Mouse (Mus musculus) subcutaneous adipose tissue, adult 2 months (tissue): ENCODE data around the gene Gdf3. TPM values are rescaled to one million over a fixed set of nuclear protein-coding genes. Genes with fewer than 3 reads are reported as not detected.

Source experiments
- polyA plus RNA-seq: library from polyadenylated mRNA; depleted of rRNA; stranded (reverse); fragments of >200 nt; gene quantifications from 2 replicates; pipeline ENCODE4 v1.2.3, GENCODE M21; 2012; ENCODE audit warnings: low replicate concordance; rRNA removed

The Gdf3 gene
- polyA plus RNA-seq, result 0.11 and 0.58 TPM in 2 replicates

DNA sequence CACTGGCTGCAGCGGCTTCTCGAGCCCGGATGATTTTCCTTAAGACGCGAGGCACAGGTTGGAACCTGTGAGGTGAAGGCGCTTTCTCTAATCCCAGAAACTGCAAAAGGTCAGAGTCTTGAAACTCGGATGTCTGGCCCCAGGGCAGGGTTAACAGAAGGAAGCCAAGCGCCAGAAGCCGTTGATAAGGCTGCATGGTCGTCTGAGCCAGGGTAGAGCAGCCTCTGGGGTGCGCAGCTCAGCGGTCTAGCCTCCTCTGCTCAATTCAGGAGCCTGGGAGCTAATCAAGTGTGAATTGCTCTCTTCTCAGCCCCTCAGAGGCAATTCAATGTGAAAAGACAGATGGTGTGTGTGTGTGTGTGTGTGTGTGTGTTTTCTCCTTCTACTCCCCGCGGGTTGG is at the start of gene Gdf3:
Gene Gdf3, minus strand, starts transcription at position 317 of the 400 bp plus-strand sequence.

DNA sequence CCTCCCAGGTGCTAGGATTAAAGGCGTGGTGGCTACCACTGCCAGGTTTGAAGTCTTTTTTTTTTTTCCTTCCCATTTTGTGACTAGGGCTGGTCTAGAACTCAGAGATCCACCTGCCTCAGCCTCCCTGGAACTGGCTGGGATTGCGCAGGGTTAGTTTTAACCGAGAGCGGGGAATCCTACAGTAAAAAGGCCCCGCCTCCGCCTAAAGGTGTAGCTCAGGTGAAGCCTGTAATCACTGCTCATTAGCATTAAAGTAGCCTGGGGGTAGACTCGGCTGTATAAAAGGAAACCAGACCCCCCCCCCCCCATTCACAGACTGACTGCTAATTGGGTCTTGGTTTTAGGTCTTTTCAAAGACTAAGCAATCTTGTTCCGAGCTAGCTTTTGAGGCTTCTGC is 16.2 kb upstream of the Gdf3 start, which contains the start of gene Dppa3:
Gene Dppa3, plus strand, starts transcription at position 301 of the 400 bp plus-strand sequence.

DNA sequence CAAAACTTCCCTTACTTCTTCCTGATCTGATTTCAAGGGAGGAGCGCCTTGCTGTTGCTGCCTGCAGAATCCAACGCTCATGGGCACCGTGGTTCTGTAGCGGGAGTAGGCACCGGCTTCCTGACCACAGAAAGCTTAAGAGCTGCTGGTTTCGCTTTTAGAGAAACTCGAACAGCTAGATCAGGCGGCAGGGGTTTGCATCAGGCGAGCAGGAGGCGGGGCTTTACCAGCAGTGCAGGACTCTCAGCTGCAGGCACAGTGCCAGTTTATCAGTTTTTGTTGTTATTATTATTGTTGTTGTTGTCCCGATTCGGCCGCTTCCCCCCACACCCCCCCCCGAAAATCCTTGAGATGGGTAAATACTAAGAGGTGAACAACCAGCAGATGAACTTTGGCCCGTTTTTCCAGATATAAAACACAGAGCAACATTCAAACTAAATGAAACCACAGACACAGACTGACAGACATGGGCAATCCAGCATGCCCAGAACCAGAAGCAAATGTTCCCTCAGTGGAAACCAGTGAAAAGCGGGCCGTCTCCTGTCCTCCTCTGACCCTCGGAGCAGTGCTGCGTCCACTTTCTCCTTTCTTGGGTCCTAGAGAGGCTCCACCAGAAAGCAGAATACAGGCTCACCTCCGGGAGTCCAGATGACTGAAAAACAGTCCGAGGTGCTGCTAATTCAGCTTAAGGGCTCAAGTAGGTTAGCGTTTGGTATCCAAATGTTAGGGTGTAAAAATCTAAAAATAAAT is 7.5 kb downstream of the Gdf3 start, which contains the start of gene Apobec1:
Gene Apobec1, minus strand, starts transcription at position 203 of the 750 bp plus-strand sequence.

Other genes with a start within 250 kb of the Gdf3 start
- 0.11 and 0.49 TPM in 2 replicates for gene Rimklb, start 111.3 kb downstream of the Gdf3 start, polyA plus RNA-seq
- gene Mfap5, start 104.2 kb downstream of the Gdf3 start, polyA plus RNA-seq, result 392 and 474 TPM in 2 replicates
- gene Aicda, start 56.3 kb downstream of the Gdf3 start, polyA plus RNA-seq, result not detected in 2 replicates
- gene Apobec1, start 7.6 kb downstream of the Gdf3 start, polyA plus RNA-seq, result 46.7 and 60.4 TPM in 2 replicates
- not detected in 2 replicates for gene Dppa3, start 16.3 kb upstream of the Gdf3 start, polyA plus RNA-seq
- 0.50 TPM in 1 of 2 replicates, not detected in the other for gene Nanog, start 97.4 kb upstream of the Gdf3 start, polyA plus RNA-seq
- gene Slc2a3, start 191.6 kb upstream of the Gdf3 start, polyA plus RNA-seq, result 2.0 and 10.3 TPM in 2 replicates
- gene Foxj2, start 209.8 kb upstream of the Gdf3 start, polyA plus RNA-seq, result 10.9 and 17.5 TPM in 2 replicates
- gene C3ar1, start 246.1 kb upstream of the Gdf3 start, polyA plus RNA-seq, result 11.0 and 17.3 TPM in 2 replicates